ENCODE assay signal across 16 mouse cellular contexts in genomic region chr4:53109381-53109928, GRCm38 (mm10). TPM values are rescaled to one million over a fixed set of nuclear protein-coding genes. Genes with fewer than 3 reads are reported as not detected.
DNase-seq lines count a peak whose midpoint lies in the region; ATAC-seq and TF ChIP-seq lines count a peak whose summit lies in the region.
"Had no signal": no experiment of that assay in that cellular context is flagged by ENCODE, and none has a peak within 500 bp of the region (broad histone marks: within the 10 kb centered on the region; RNA-seq: fewer than 3 reads in every experiment).

No protein-coding gene starts in this region.

- H3K27ac ChIP-seq in hindbrain, embryonic 11.5 days (ENCODE audit: low read depth, low read length), result no peak overlapping the region
- no peak overlapping the region for H3K27ac ChIP-seq in hindbrain, embryonic 10.5 days
- peak overlapping the region; percentile 41 for H3K27ac ChIP-seq in hindbrain, embryonic 15.5 days (replicated peaks)
- H3K27ac ChIP-seq in midbrain, postnatal 0 days (ENCODE audit: low read depth, low read length), result peak overlapping the region; percentile 57
- H3K27ac ChIP-seq: liver, embryonic 14.5 days had no signal

- H3K9ac ChIP-seq in hindbrain, embryonic 11.5 days (ENCODE audit: low read depth, low read length), result no peak overlapping the region
- H3K9ac ChIP-seq in hindbrain, embryonic 15.5 days, result no peak overlapping the region
- no peak overlapping the region for H3K9ac ChIP-seq in midbrain, postnatal 0 days (replicated peaks; ENCODE audit: low read length, poor library complexity, severe bottlenecking)
- H3K9ac ChIP-seq: liver, embryonic 14.5 days had no signal

- no peaks in the 10 kb centered on the region for H3K36me3 ChIP-seq in hindbrain, embryonic 11.5 days (ENCODE audit: control insufficient read depth, insufficient read depth, low read length)
- no peaks in the 10 kb centered on the region for H3K36me3 ChIP-seq in hindbrain, embryonic 10.5 days
- no peaks in the 10 kb centered on the region for H3K36me3 ChIP-seq in hindbrain, embryonic 15.5 days
- H3K36me3 ChIP-seq in midbrain, postnatal 0 days (ENCODE audit: insufficient read depth, low read length), result 0 out of 2 replicates have a peak, but pooled peaks cover 3% of the 10 kb centered on the region

- WGBS in hindbrain, embryonic 11.5 days, result 58% methylated on average over 9 of the region's 9 CpGs
- 66% methylated on average over 9 of the region's 9 CpGs for WGBS in hindbrain, embryonic 10.5 days
- WGBS in hindbrain, embryonic 15.5 days, result 38% methylated on average over 9 of the region's 9 CpGs
- 39% methylated on average over 9 of the region's 9 CpGs for WGBS in midbrain, postnatal 0 days

- TF ChIP-seq CTCF in brain, embryonic 14.5 days (IDR thresholded peaks at IDR 0.05; ENCODE audit: borderline replicate concordance, extremely low read depth, insufficient read depth, insufficient read length), result no peak
- TF ChIP-seq CTCF in midbrain, postnatal 0 days (IDR thresholded peaks at IDR 0.05), result no peak

- no peak overlapping the region for H3K4me3 ChIP-seq in hindbrain, embryonic 11.5 days (ENCODE audit: low read depth, low read length)
- H3K4me3 ChIP-seq in hindbrain, embryonic 10.5 days, result no peak overlapping the region
- H3K4me3 ChIP-seq in hindbrain, embryonic 15.5 days, result no peak overlapping the region
- H3K4me3 ChIP-seq in midbrain, postnatal 0 days (ENCODE audit: low read depth, low read length), result no peak overlapping the region

- no peaks in the 10 kb centered on the region for H3K4me1 ChIP-seq in hindbrain, embryonic 11.5 days (replicated peaks; ENCODE audit: control insufficient read depth, insufficient read depth, low read length)
- H3K4me1 ChIP-seq in hindbrain, embryonic 10.5 days (replicated peaks), result peaks cover 4% of the 10 kb centered on the region
- H3K4me1 ChIP-seq in hindbrain, embryonic 15.5 days (replicated peaks), result peaks cover 21% of the 10 kb centered on the region
- H3K4me1 ChIP-seq in midbrain, postnatal 0 days (ENCODE audit: insufficient read depth, low read length), result no peaks in the 10 kb centered on the region; the same call in 1 of the 2 replicates

- peak; percentile 5 for DNase-seq in hindbrain, embryonic 11.5 days (ENCODE audit: low spot score)
- no peak for DNase-seq in hindbrain, embryonic 10.5 days (ENCODE audit: low spot score)
- peak; percentile 48 for DNase-seq in brain, embryonic 14.5 days (ENCODE audit: low read depth)
- peak; percentile 27 for DNase-seq in midbrain, postnatal 0 days (ENCODE audit: low spot score)
- DNase-seq in layer of hippocampus, postnatal 36 days, result no peak
- DNase-seq in ovary, adult 18-20 months (ENCODE audit: low spot score), result no peak
- DNase-seq in left cerebral cortex, adult 18-20 months (ENCODE audit: low spot score in 2 of 2), result no peak
- DNase-seq: adrenal gland, postnatal 36 days; cerebellum, adult 2 months; heart, adult 18-20 months; kidney, postnatal 14 days; left cerebral cortex, postnatal 4 days; thymus, adult 18-20 months had no signal

- no peaks in the 10 kb centered on the region for H3K9me3 ChIP-seq in hindbrain, embryonic 11.5 days (ENCODE audit: control insufficient read depth, low read length)
- H3K9me3 ChIP-seq in hindbrain, embryonic 10.5 days, result no peaks in the 10 kb centered on the region
- H3K9me3 ChIP-seq in hindbrain, embryonic 15.5 days, result no peaks in the 10 kb centered on the region
- no peaks in the 10 kb centered on the region for H3K9me3 ChIP-seq in midbrain, postnatal 0 days (ENCODE audit: low read length)
- H3K9me3 ChIP-seq: G1E had no signal

- TF ChIP-seq POLR2A in brain, embryonic 14.5 days (IDR thresholded peaks at IDR 0.05; ENCODE audit: borderline replicate concordance, extremely low read depth, insufficient read depth, insufficient read length, poor library complexity, severe bottlenecking), result no peak

- H3K4me2 ChIP-seq in hindbrain, embryonic 11.5 days (replicated peaks; ENCODE audit: low read depth, low read length), result 0 out of 2 replicates have a peak overlapping the region, but pooled peaks have one; percentile 1
- H3K4me2 ChIP-seq in hindbrain, embryonic 15.5 days, result peak overlapping the region; percentile 14
- H3K4me2 ChIP-seq in midbrain, postnatal 0 days (ENCODE audit: low read depth, low read length, poor library complexity, severe bottlenecking), result no peak overlapping the region

- no peak; the same call in 1 of the 2 replicates for ATAC-seq in hindbrain, embryonic 11.5 days (ENCODE audit: low FRiP score)
- ATAC-seq in hindbrain, embryonic 15.5 days (ENCODE audit: low FRiP score, low read depth), result peak; percentile 54; the same call in 1 of the 2 replicates
- ATAC-seq in midbrain, postnatal 0 days (ENCODE audit: low FRiP score), result peak; percentile 20; the same call in 1 of the 2 replicates

- no peaks in the 10 kb centered on the region for H3K27me3 ChIP-seq in hindbrain, embryonic 11.5 days (ENCODE audit: control insufficient read depth, insufficient read depth, low read length)
- no peaks in the 10 kb centered on the region for H3K27me3 ChIP-seq in hindbrain, embryonic 10.5 days (ENCODE audit: insufficient read depth, poor library complexity, severe bottlenecking)
- H3K27me3 ChIP-seq in hindbrain, embryonic 15.5 days, result no peaks in the 10 kb centered on the region
- no peaks in the 10 kb centered on the region for H3K27me3 ChIP-seq in midbrain, postnatal 0 days (ENCODE audit: insufficient read depth, low read length)

RNA-seq across cellular contexts. Expression of gene Abca1, which starts 50.2 kb away (rescaled TPM):
- 6.1 and 7.5 TPM in 2 replicates for polyA plus RNA-seq in hindbrain, embryonic 11.5 days (2014; fragmentation: Nextera tagmentation; extraction: Ambion mirVana)
- 2.7 and 3.6 TPM in 2 replicates for polyA plus RNA-seq in hindbrain, embryonic 10.5 days (2016; fragmentation: Nextera tagmentation; extraction: Ambion mirVana)
- 9.1 and 15.9 TPM in 2 replicates for polyA plus RNA-seq in brain, embryonic 14.5 days (2012; rRNA removed)
- polyA plus RNA-seq in hindbrain, embryonic 15.5 days (2015; fragmentation: Nextera tagmentation; extraction: Ambion mirVana), result 10.1 and 11.1 TPM in 2 replicates
- 49.2 and 63.5 TPM in 2 replicates for total RNA-seq in midbrain, postnatal 0 days (2014; rRNA removed)
- 8.0 and 8.6 TPM in 2 replicates for polyA plus RNA-seq in midbrain, postnatal 0 days (2015; fragmentation: Nextera tagmentation; extraction: Ambion mirVana)
- 10 to 100 TPM; 21.3 to 21.4 TPM for total RNA-seq in layer of hippocampus, postnatal 36 days (2021)
- total RNA-seq in left cerebral cortex, adult 18-20 months (2021), result 10 to 100 TPM; 13.6 to 14.7 TPM

Comparison
In these comparisons a context has a peak if more than half of its experiments do, and no peak if none do; other contexts are left out.
1. DNase-seq: peak in hindbrain, embryonic 11.5 days (single experiment), brain, embryonic 14.5 days (single experiment) and midbrain, postnatal 0 days (single experiment); none in hindbrain, embryonic 10.5 days (single experiment), layer of hippocampus, postnatal 36 days (0 of 2), ovary, adult 18-20 months (single experiment) and left cerebral cortex, adult 18-20 months (0 of 2).
2. H3K27ac ChIP-seq: peak in hindbrain, embryonic 15.5 days (single experiment) and midbrain, postnatal 0 days (single experiment); none in hindbrain, embryonic 11.5 days (single experiment) and hindbrain, embryonic 10.5 days (single experiment).